Mouse (Mus musculus): ENCODE measurements at regions not wholly inside any gene's neighbourhood (a gene's known extent, or its start where the extent isn't known, plus 50 kb on each side); places are given as distances from the start of the nearest gene placed in this dataset.

DNA sequence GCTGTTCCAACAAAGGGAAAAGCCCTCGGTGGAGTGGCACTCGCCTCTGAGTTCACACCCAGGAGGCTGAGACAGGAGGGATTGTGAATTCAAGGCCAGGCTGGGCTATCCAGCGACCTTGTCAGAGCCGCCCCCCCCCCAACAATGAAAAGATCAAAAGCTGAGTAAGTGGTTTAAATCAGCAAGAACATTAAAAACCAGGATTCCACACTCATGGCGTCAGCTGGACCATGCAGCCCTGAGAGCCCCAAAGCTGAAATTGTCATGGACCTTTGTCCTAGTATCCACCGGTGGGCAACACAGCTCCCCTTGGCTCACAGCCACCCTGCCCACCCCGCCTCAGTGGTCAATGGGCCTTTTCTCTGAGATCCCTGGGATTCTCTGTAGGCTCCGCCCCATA lies 283.6 kb upstream of the Tbx3 start:
- Histone ChIP-seq H3K4me2 (ENCODE audit: low read depth, low read length) (no peak overlapping the region), H3K4me3 (ENCODE audit: low read depth, low read length) (no peak overlapping the region), H3K9ac (replicated peaks) (no peak overlapping the region), H3K27me3 (ENCODE audit: insufficient read depth, low read length) (no peaks in the 10 kb centered on the region), H3K27ac (ENCODE audit: low read depth) (no peak overlapping the region), H3K9me3 (ENCODE audit: low read length) (no peaks in the 10 kb centered on the region), H3K4me1 (ENCODE audit: insufficient read depth) (peaks cover 3% of the 10 kb centered on the region; the same call in 1 of the 2 replicates), H3K36me3 (replicated peaks; ENCODE audit: insufficient read depth, low read length) (no peaks in the 10 kb centered on the region)
- TF ChIP-seq EP300 (IDR thresholded peaks at IDR 0.05; ENCODE audit: low read depth): no peak
- TF ChIP-seq CTCF (IDR thresholded peaks at IDR 0.05; ENCODE audit: low read depth): no peak
- DNase-seq (no peak), ATAC-seq (no peak)
- WGBS (ENCODE audit: insufficient replicate concordance): 69% methylated on average over 8 of the region's 8 CpGs

DNA sequence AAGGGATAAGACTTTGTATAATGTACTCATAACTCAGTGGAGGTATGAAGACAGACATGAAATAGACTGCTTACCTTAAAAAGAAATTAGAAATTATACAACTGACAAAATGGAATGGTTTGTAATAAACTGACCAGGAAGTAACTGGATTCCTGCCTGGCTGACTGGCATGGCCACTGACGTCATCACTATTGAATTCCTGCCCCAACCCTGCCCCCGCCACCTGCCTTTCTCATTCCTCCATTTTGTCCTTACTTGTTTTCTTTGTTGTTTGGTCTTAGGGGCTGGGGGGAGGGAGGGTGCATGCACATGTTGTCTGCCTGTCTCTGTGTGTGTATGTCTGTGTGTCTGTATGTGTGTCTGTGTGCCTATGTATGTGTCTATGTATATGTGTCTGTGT lies 283.2 kb upstream of the Tbx3 start:
- Histone ChIP-seq H3K36me3 (replicated peaks; ENCODE audit: insufficient read depth, low read length) (no peaks in the 10 kb centered on the region), H3K4me1 (ENCODE audit: insufficient read depth) (peaks cover 3% of the 10 kb centered on the region; the same call in 1 of the 2 replicates), H3K27me3 (ENCODE audit: insufficient read depth, low read length) (no peaks in the 10 kb centered on the region), H3K9ac (replicated peaks) (no peak overlapping the region), H3K4me3 (ENCODE audit: low read depth, low read length) (no peak overlapping the region), H3K27ac (ENCODE audit: low read depth) (no peak overlapping the region), H3K9me3 (ENCODE audit: low read length) (no peaks in the 10 kb centered on the region), H3K4me2 (ENCODE audit: low read depth, low read length) (no peak overlapping the region)
- DNase-seq (no peak), ATAC-seq (no peak; the same call in 1 of the 2 replicates)
- WGBS (ENCODE audit: insufficient replicate concordance): 71% methylated on average over 2 of the region's 2 CpGs
- TF ChIP-seq EP300 (IDR thresholded peaks at IDR 0.05; ENCODE audit: low read depth): no peak
- no peak for TF ChIP-seq CTCF (IDR thresholded peaks at IDR 0.05; ENCODE audit: low read depth)

DNA sequence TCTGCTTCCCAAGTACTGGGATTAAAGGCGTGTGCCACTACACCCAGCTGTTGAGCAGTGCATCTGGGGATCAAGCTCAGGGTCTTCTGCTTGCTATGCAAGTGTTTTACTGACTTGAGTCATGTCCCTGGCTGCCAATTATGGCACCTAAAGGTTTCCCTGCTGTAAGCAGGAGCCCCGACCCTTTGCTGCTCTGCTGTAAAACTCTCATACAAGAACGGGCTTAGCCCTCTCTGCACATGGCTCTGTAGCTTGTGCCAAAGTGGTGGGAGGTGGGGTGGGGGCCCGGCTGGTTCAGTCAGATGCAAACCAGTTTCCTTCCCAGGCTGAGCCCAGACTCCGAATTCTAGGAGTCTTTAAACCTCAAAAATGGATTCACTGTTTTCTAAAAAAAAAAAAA lies 281.6 kb upstream of the Tbx3 start:
- no peak for DNase-seq
- TF ChIP-seq CTCF (IDR thresholded peaks at IDR 0.05; ENCODE audit: low read depth) (no peak), EP300 (IDR thresholded peaks at IDR 0.05; ENCODE audit: low read depth) (no peak)
- H3K4me1 ChIP-seq (ENCODE audit: insufficient read depth): peaks cover 3% of the 10 kb centered on the region; the same call in 1 of the 2 replicates
- H3K9ac ChIP-seq (replicated peaks): no peak overlapping the region
- no peak overlapping the region for H3K4me3 ChIP-seq (ENCODE audit: low read depth, low read length)
- 71% methylated on average over 5 of the region's 5 CpGs for WGBS (ENCODE audit: insufficient replicate concordance)
- no peaks in the 10 kb centered on the region for H3K27me3 ChIP-seq (ENCODE audit: insufficient read depth, low read length)
- H3K27ac ChIP-seq (ENCODE audit: low read depth): no peak overlapping the region
- no peak overlapping the region for H3K4me2 ChIP-seq (ENCODE audit: low read depth, low read length)
- ATAC-seq: no peak
- H3K9me3 ChIP-seq (ENCODE audit: low read length): no peaks in the 10 kb centered on the region
- H3K36me3 ChIP-seq (replicated peaks; ENCODE audit: insufficient read depth, low read length): no peaks in the 10 kb centered on the region

DNA sequence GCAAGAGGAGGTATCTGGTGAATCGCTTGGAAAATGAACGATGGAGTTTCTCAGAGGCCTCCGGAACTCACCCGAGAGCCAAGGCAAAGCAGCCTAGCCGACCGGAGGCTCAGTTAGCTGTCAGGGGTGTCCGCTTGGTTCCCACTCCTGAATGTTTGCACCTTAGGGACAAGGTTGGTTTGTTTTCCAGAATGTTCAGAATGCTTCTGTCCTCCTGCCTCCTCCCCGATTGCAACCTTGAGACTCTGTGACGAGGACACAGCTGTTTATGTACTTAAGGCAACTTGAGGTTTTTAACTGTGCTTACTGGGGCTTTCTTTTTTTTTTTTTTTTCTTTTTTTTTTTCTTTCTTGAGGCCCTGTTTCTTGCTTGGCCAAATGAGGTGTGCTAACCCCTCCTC lies 281.1 kb upstream of the Tbx3 start:
- no peaks in the 10 kb centered on the region for H3K9me3 ChIP-seq (ENCODE audit: low read length)
- WGBS (ENCODE audit: insufficient replicate concordance): 79% methylated on average over 9 of the region's 9 CpGs
- TF ChIP-seq CTCF (IDR thresholded peaks at IDR 0.05; ENCODE audit: low read depth) (no peak), EP300 (IDR thresholded peaks at IDR 0.05; ENCODE audit: low read depth) (no peak)
- H3K27ac ChIP-seq (ENCODE audit: low read depth): no peak overlapping the region
- H3K36me3 ChIP-seq (replicated peaks; ENCODE audit: insufficient read depth, low read length): no peaks in the 10 kb centered on the region
- ATAC-seq (no peak), DNase-seq (no peak)
- peaks cover 3% of the 10 kb centered on the region; the same call in 1 of the 2 replicates for H3K4me1 ChIP-seq (ENCODE audit: insufficient read depth)
- no peak overlapping the region for H3K9ac ChIP-seq (replicated peaks)
- H3K4me3 ChIP-seq (ENCODE audit: low read depth, low read length): no peak overlapping the region
- no peaks in the 10 kb centered on the region for H3K27me3 ChIP-seq (ENCODE audit: insufficient read depth, low read length)
- H3K4me2 ChIP-seq (ENCODE audit: low read depth, low read length): no peak overlapping the region

DNA sequence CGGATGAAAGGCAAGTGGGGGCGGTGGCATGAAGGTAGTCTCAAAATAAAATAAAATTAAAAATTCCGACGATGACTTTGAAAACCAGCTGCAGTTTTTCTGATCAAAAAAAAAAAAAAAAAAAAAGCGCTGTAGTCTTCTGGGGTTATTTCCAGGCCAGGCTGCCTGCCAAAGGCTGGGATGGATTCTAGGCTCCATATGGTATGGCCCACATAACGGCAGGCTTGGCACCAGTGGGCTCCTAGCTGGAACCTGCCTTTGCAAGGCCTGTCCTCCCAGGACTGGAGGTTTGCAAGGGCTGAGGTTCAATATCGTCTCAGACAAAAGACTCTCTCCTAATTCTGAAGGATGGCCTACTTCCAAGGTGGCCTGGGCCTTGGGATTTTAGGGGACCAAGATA lies 280.6 kb upstream of the Tbx3 start:
- ATAC-seq (no peak), DNase-seq (no peak)
- no peak overlapping the region for H3K9ac ChIP-seq (replicated peaks)
- no peak overlapping the region for H3K4me2 ChIP-seq (ENCODE audit: low read depth, low read length)
- peaks cover 3% of the 10 kb centered on the region; the same call in 1 of the 2 replicates for H3K4me1 ChIP-seq (ENCODE audit: insufficient read depth)
- TF ChIP-seq CTCF (IDR thresholded peaks at IDR 0.05; ENCODE audit: low read depth): no peak
- H3K9me3 ChIP-seq (ENCODE audit: low read length): no peaks in the 10 kb centered on the region
- no peak overlapping the region for H3K27ac ChIP-seq (ENCODE audit: low read depth)
- H3K4me3 ChIP-seq (ENCODE audit: low read depth, low read length): no peak overlapping the region
- H3K27me3 ChIP-seq (ENCODE audit: insufficient read depth, low read length): no peaks in the 10 kb centered on the region
- no peaks in the 10 kb centered on the region for H3K36me3 ChIP-seq (replicated peaks; ENCODE audit: insufficient read depth, low read length)
- 80% methylated on average over 7 of the region's 7 CpGs for WGBS (ENCODE audit: insufficient replicate concordance)

DNA sequence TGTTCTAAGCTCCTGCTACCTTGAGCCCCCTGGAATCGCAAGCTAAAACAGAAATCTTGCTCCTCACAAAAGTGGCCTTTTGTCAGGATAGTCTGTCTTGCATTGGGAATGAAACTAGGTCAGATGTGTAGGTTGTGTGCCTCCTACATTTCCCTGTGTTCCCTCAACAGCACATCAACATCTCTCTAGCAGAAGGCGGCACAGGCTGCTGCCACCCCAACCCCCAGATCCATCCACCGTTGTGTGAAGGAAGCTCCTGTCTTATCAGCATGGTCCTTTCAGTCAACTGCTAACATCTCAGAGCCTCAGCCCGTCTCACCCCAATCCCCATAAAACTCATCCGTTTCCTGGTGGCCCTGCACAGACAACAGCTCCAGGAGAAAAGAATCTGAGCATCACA lies 272.0 kb upstream of the Tbx3 start:
- Histone ChIP-seq H3K9me3 (ENCODE audit: low read length) (no peaks in the 10 kb centered on the region), H3K4me2 (ENCODE audit: low read depth, low read length) (no peak overlapping the region), H3K4me3 (ENCODE audit: low read depth, low read length) (no peak overlapping the region), H3K27me3 (ENCODE audit: insufficient read depth, low read length) (no peaks in the 10 kb centered on the region), H3K27ac (ENCODE audit: low read depth) (no peak overlapping the region), H3K36me3 (replicated peaks; ENCODE audit: insufficient read depth, low read length) (no peaks in the 10 kb centered on the region), H3K9ac (replicated peaks) (no peak overlapping the region), H3K4me1 (ENCODE audit: insufficient read depth) (no peaks in the 10 kb centered on the region)
- 47% methylated on average over 5 of the region's 5 CpGs for WGBS (ENCODE audit: insufficient replicate concordance)
- no peak for TF ChIP-seq CTCF (IDR thresholded peaks at IDR 0.05; ENCODE audit: low read depth)
- TF ChIP-seq EP300 (IDR thresholded peaks at IDR 0.05; ENCODE audit: low read depth): no peak
- ATAC-seq: no peak
- DNase-seq: no peak
